Mouse (Mus musculus) kidney, embryonic 15.5 days (tissue): ENCODE data around the gene Txndc11. TPM values are rescaled to one million over a fixed set of nuclear protein-coding genes. Genes with fewer than 3 reads are reported as not detected.
A peak's percentile ranks its signal among the peaks of the same experiment; 100 is the strongest.

Experiments
- ATAC-seq: fragments of 200-750 bp; cut with Nextera tagmentation; replicated peaks from 2 replicates; pipeline ENCODE4 v1.8.0; 2017; ENCODE audit warnings: moderate TSS enrichment; ENCODE audit not compliant: low FRiP score
- H3K27ac ChIP-seq: fragments of 300-500 bp; sonication (generic); 2 replicates; pipeline ENCODE4 v1.5.1; 2015; ENCODE audit warnings: mild to moderate bottlenecking, inconsistent platforms
- H3K27me3 ChIP-seq: fragments of 300-500 bp; sonication (generic); 2 replicates; pipeline ENCODE4 v1.6.1; 2015; ENCODE audit warnings: inconsistent platforms
- H3K36me3 ChIP-seq: fragments of 300-500 bp; sonication (generic); 2 replicates; pipeline ENCODE4 v1.6.1; 2015; ENCODE audit warnings: inconsistent platforms
- H3K4me1 ChIP-seq: fragments of 300-500 bp; sonication (generic); 2 replicates; pipeline ENCODE4 v1.6.1; 2015; ENCODE audit warnings: inconsistent platforms
- H3K4me2 ChIP-seq: fragments of 300-500 bp; sonication (generic); 2 replicates; pipeline ENCODE4 v1.6.1; 2015; ENCODE audit warnings: moderate library complexity, mild to moderate bottlenecking, inconsistent platforms
- H3K4me3 ChIP-seq: fragments of 300-500 bp; sonication (generic); replicated peaks from 2 replicates; pipeline ENCODE4 v1.5.1; 2015; ENCODE audit warnings: mild to moderate bottlenecking, inconsistent platforms
- H3K9ac ChIP-seq: fragments of 300-500 bp; sonication (generic); 2 replicates; pipeline ENCODE4 v1.6.1; 2015; ENCODE audit warnings: mild to moderate bottlenecking, inconsistent platforms
- H3K9me3 ChIP-seq: fragments of 300-500 bp; sonication (generic); replicated peaks from 2 replicates; pipeline ENCODE4 v1.6.1; 2016; ENCODE audit warnings: inconsistent platforms
- WGBS: fragments of 180-500 bp; shearing (Covaris S2); methylation state at CpG from one replicate; pipeline ENCODE4 v1.1.7; 2015; ENCODE audit warnings: mixed read lengths; 5-methylcytosine and 5-hydroxymethylcytosine counted together
- polyA plus RNA-seq: library from polyadenylated mRNA; unstranded; fragments of >200 nt; fragmentation: Nextera tagmentation; extraction: Ambion mirVana; gene quantifications from 2 replicates; pipeline ENCODE4 v1.2.1, GENCODE M21; 2015

The Txndc11 gene
- polyA plus RNA-seq, 1 experiment from 2014 or later = 35.7 TPM

GRCm38 (mm10) chr16:11092523-11092922, 41.9 kb downstream of the Txndc11 start:
- Histone ChIP-seq H3K27ac (no peak overlapping the region), H3K9me3 (no peaks in the 10 kb centered on the region), H3K36me3 (peaks cover 78% of the 10 kb centered on the region), H3K4me2 (no peak overlapping the region), H3K9ac (no peak overlapping the region), H3K4me3 (no peak overlapping the region), H3K4me1 (no peaks in the 10 kb centered on the region), H3K27me3 (no peaks in the 10 kb centered on the region)
- no peak for ATAC-seq
- 60% methylated on average over 3 of the region's 3 CpGs for WGBS

- H3K36me3 ChIP-seq = peaks cover 81% of the 10 kb centered on the region
Measured at GRCm38 (mm10) chr16:11092061-11092460, 42.4 kb downstream of the Txndc11 start.

GRCm38 (mm10) chr16:11090836-11091570, 43.4 kb downstream of the Txndc11 start:
- WGBS = 77% methylated on average over 10 of the region's 10 CpGs
- Histone ChIP-seq H3K4me1 (no peaks in the 10 kb centered on the region), H3K9me3 (no peaks in the 10 kb centered on the region), H3K36me3 (peaks cover 86% of the 10 kb centered on the region), H3K27me3 (no peaks in the 10 kb centered on the region), H3K9ac (no peak overlapping the region), H3K4me2 (no peak overlapping the region), H3K27ac (0 out of 2 replicates have a peak overlapping the region, but pooled peaks have one; percentile 29), H3K4me3 (no peak overlapping the region)
- ATAC-seq = no peak

More at GRCm38 (mm10) chr16:11092061-11092460, 42.4 kb downstream of the Txndc11 start:
- H3K4me2 ChIP-seq = no peak overlapping the region
- H3K27ac ChIP-seq = no peak overlapping the region
- H3K27me3 ChIP-seq = no peaks in the 10 kb centered on the region
- H3K4me1 ChIP-seq = no peaks in the 10 kb centered on the region
- H3K9me3 ChIP-seq = no peaks in the 10 kb centered on the region
- ATAC-seq = no peak
- no peak overlapping the region for H3K9ac ChIP-seq
- 46% methylated on average over 4 of the region's 4 CpGs for WGBS
- H3K4me3 ChIP-seq = no peak overlapping the region

- Histone ChIP-seq H3K36me3 (peaks cover 94% of the 10 kb centered on the region), H3K9me3 (no peaks in the 10 kb centered on the region), H3K4me1 (no peaks in the 10 kb centered on the region), H3K4me3 (no peak overlapping the region), H3K9ac (no peak overlapping the region), H3K27me3 (no peaks in the 10 kb centered on the region), H3K4me2 (no peak overlapping the region), H3K27ac (no peak overlapping the region)
- ATAC-seq = no peak
- WGBS = 85% methylated on average over 5 of the region's 5 CpGs
Measured at GRCm38 (mm10) chr16:11086856-11087588, 47.4 kb downstream of the Txndc11 start.

GRCm38 (mm10) chr16:11086299-11086698, 48.2 kb downstream of the Txndc11 start:
- no peak for ATAC-seq
- H3K27ac ChIP-seq = no peak overlapping the region
- no peak overlapping the region for H3K4me3 ChIP-seq
- H3K36me3 ChIP-seq = peaks cover 94% of the 10 kb centered on the region
- H3K9me3 ChIP-seq = no peaks in the 10 kb centered on the region
- no peaks in the 10 kb centered on the region for H3K4me1 ChIP-seq
- no peak overlapping the region for H3K4me2 ChIP-seq
- 92% methylated on average over 3 of the region's 3 CpGs for WGBS
- H3K27me3 ChIP-seq = no peaks in the 10 kb centered on the region
- H3K9ac ChIP-seq = no peak overlapping the region

GRCm38 (mm10) chr16:11084181-11084580, 50.3 kb downstream of the Txndc11 start:
- peaks cover 96% of the 10 kb centered on the region for H3K36me3 ChIP-seq
- H3K27me3 ChIP-seq = no peaks in the 10 kb centered on the region
- no peak overlapping the region for H3K9ac ChIP-seq
- WGBS = 95% methylated on average over 8 of the region's 8 CpGs
- H3K4me1 ChIP-seq = no peaks in the 10 kb centered on the region
- no peak for ATAC-seq
- H3K4me2 ChIP-seq = no peak overlapping the region
- no peak overlapping the region for H3K4me3 ChIP-seq
- no peak overlapping the region for H3K27ac ChIP-seq
- no peaks in the 10 kb centered on the region for H3K9me3 ChIP-seq

GRCm38 (mm10) chr16:11078216-11078869, 56.1 kb downstream of the Txndc11 start:
- H3K4me2 ChIP-seq = no peak overlapping the region
- no peak for ATAC-seq
- H3K4me1 ChIP-seq = no peaks in the 10 kb centered on the region
- H3K9ac ChIP-seq = no peak overlapping the region
- peaks cover 98% of the 10 kb centered on the region for H3K36me3 ChIP-seq
- no peaks in the 10 kb centered on the region for H3K9me3 ChIP-seq
- no peaks in the 10 kb centered on the region for H3K27me3 ChIP-seq
- H3K4me3 ChIP-seq = no peak overlapping the region
- H3K27ac ChIP-seq = no peak overlapping the region
- WGBS = 86% methylated on average over 3 of the region's 3 CpGs

GRCm38 (mm10) chr16:11077601-11078201, 56.7 kb downstream of the Txndc11 start:
- H3K4me2 ChIP-seq = no peak overlapping the region
- no peak for ATAC-seq
- no peak overlapping the region for H3K4me3 ChIP-seq
- peaks cover 98% of the 10 kb centered on the region for H3K36me3 ChIP-seq
- WGBS = 90% methylated on average over 9 of the region's 9 CpGs
- no peak overlapping the region for H3K9ac ChIP-seq
- H3K27ac ChIP-seq = no peak overlapping the region
- H3K27me3 ChIP-seq = no peaks in the 10 kb centered on the region
- no peaks in the 10 kb centered on the region for H3K4me1 ChIP-seq
- no peaks in the 10 kb centered on the region for H3K9me3 ChIP-seq

GRCm38 (mm10) chr16:11073060-11073459, 61.4 kb downstream of the Txndc11 start:
- ATAC-seq = no peak
- H3K9me3 ChIP-seq = no peaks in the 10 kb centered on the region
- no peak overlapping the region for H3K4me2 ChIP-seq
- H3K36me3 ChIP-seq = peaks cover 70% of the 10 kb centered on the region
- no peak overlapping the region for H3K9ac ChIP-seq
- WGBS = 85% methylated on average over 6 of the region's 6 CpGs
- H3K4me1 ChIP-seq = peaks cover 30% of the 10 kb centered on the region
- no peaks in the 10 kb centered on the region for H3K27me3 ChIP-seq
- H3K4me3 ChIP-seq = no peak overlapping the region
- no peak overlapping the region for H3K27ac ChIP-seq

- Histone ChIP-seq H3K4me2 (no peak overlapping the region), H3K9ac (no peak overlapping the region), H3K4me1 (peaks cover 36% of the 10 kb centered on the region), H3K9me3 (no peaks in the 10 kb centered on the region), H3K36me3 (peaks cover 64% of the 10 kb centered on the region), H3K4me3 (no peak overlapping the region), H3K27me3 (no peaks in the 10 kb centered on the region), H3K27ac (no peak overlapping the region)
- 86% methylated on average over 8 of the region's 8 CpGs for WGBS
- no peak for ATAC-seq
Measured at GRCm38 (mm10) chr16:11072454-11072853, 62.0 kb downstream of the Txndc11 start.

- ATAC-seq = no peak
- Histone ChIP-seq H3K4me1 (peaks cover 42% of the 10 kb centered on the region), H3K9ac (no peak overlapping the region), H3K9me3 (no peaks in the 10 kb centered on the region), H3K4me2 (no peak overlapping the region), H3K27me3 (no peaks in the 10 kb centered on the region), H3K36me3 (peaks cover 59% of the 10 kb centered on the region), H3K4me3 (no peak overlapping the region), H3K27ac (no peak overlapping the region)
- WGBS = 88% methylated on average over 4 of the region's 4 CpGs
Measured at GRCm38 (mm10) chr16:11071887-11072286, 62.6 kb downstream of the Txndc11 start.

GRCm38 (mm10) chr16:11071176-11071575, 63.3 kb downstream of the Txndc11 start:
- 79% methylated on average over 5 of the region's 5 CpGs for WGBS
- Histone ChIP-seq H3K9ac (no peak overlapping the region), H3K9me3 (no peaks in the 10 kb centered on the region), H3K4me1 (peaks cover 43% of the 10 kb centered on the region), H3K27ac (no peak overlapping the region), H3K36me3 (peaks cover 52% of the 10 kb centered on the region), H3K27me3 (no peaks in the 10 kb centered on the region), H3K4me2 (no peak overlapping the region), H3K4me3 (no peak overlapping the region)
- ATAC-seq = no peak
